Mouse (Mus musculus) olfactory bulb, adult 2 months (tissue): Measurements from ENCODE around the gene Depdc5.

Experiments used
- CTCF ChIP-seq: fragments of 200-500 bp; IDR thresholded peaks from 2 replicates; pipeline ENCODE4 v1.5.1; 2012; ENCODE audit warnings: low read depth, mild to moderate bottlenecking, low read length, moderate library complexity; ENCODE audit not compliant: insufficient read depth
- POLR2A ChIP-seq: fragments of 200-500 bp; IDR thresholded peaks from 2 replicates; pipeline ENCODE4 v1.6.1; 2012; ENCODE audit warnings: mild to moderate bottlenecking, low read depth, low read length, moderate library complexity; ENCODE audit not compliant: insufficient read depth

GRCm38 (mm10) chr5:33043397-33043796, 179.9 kb downstream of the Depdc5 start:
- TF ChIP-seq CTCF (no peak), POLR2A (no peak)
